Mouse (Mus musculus): ENCODE data around the gene Gm28043.

DNA sequence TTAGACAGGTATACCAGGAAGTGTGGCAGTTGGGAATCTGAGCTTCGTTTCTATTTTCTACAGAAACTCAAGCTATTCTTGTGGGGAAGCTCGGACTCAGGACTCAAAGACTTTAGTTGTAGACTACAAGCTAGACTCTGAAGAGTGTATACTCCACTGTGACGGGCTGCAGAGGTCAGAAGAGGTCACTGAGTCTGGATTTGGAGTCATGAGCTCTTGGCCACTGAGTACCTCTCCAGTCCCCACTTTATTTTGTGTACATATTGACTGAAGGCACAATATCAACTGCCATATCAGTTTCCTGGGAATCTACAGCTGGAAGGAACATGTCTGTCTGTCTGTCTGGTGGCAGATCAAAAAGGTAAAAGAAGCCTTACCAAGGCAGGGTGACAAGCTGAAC, 4.6 kb downstream of the Gm28043 start:
- no peak for TF ChIP-seq CTCF (conservative IDR thresholded peaks at IDR 0.05 in 1 of 2, IDR thresholded peaks at IDR 0.05 in 1 of 2; ENCODE audit: low read depth in 2 of 2, low read length in 2 of 2)
- TF ChIP-seq POLR2A (IDR thresholded peaks at IDR 0.05; ENCODE audit: low read depth, low read length): no peak
- no peak for TF ChIP-seq NRF1 (IDR thresholded peaks at IDR 0.05; ENCODE audit: low read depth, low read length)
- no peak for TF ChIP-seq RAD21 (IDR thresholded peaks at IDR 0.05; ENCODE audit: low read depth, low read length)
- TF ChIP-seq ELF1 (IDR thresholded peaks at IDR 0.05; ENCODE audit: low read depth, low read length): no peak
